Mouse (Mus musculus) C2C12 (cell line): ENCODE results near the gene Rbpms2.

Experiments
- CEBPB ChIP-seq: IDR thresholded peaks from one replicate; pipeline ENCODE4 v1.6.1; 2011; ENCODE audit warnings: low read depth, mild to moderate bottlenecking, control low read depth, moderate library complexity
- CTCF ChIP-seq: IDR thresholded peaks from one replicate; pipeline ENCODE4 v1.5.1; 2011; ENCODE audit not compliant: control insufficient read depth, insufficient read depth, insufficient read length
- MAX ChIP-seq: IDR thresholded peaks from one replicate; pipeline ENCODE4 v1.6.1; 2011; ENCODE audit warnings: mild to moderate bottlenecking, control low read depth
- MYOD1 ChIP-seq: IDR thresholded peaks from one replicate; pipeline ENCODE4 v1.6.1; 2011; ENCODE audit warnings: low read depth; ENCODE audit not compliant: control insufficient read depth, insufficient read length
- MYOG ChIP-seq: IDR thresholded peaks from one replicate; pipeline ENCODE4 v1.6.1; 2011; ENCODE audit not compliant: control insufficient read depth, insufficient read length; ENCODE audit errors: extremely low read depth
- USF1 ChIP-seq: IDR thresholded peaks from one replicate; pipeline ENCODE4 v1.6.1; 2011; ENCODE audit warnings: low read depth, mild to moderate bottlenecking, control low read depth, moderate library complexity

GRCm38 (mm10) chr9:65655540-65655939 is 26.1 kb downstream of the Rbpms2 start:
- TF ChIP-seq CTCF, result no peak
- no peak for TF ChIP-seq CEBPB
- no peak for TF ChIP-seq MAX
- TF ChIP-seq MYOD1, result no peak
- TF ChIP-seq USF1, result no peak
- TF ChIP-seq MYOG, result no peak
